Mouse (Mus musculus) stomach, embryonic 16.5 days (tissue): ENCODE data around the gene Psrc1. TPM values are rescaled to one million over a fixed set of nuclear protein-coding genes. Genes with fewer than 3 reads are reported as not detected.

Experiments
- ATAC-seq: fragments of 200-750 bp; cut with Nextera tagmentation; 2 replicates; pipeline ENCODE4 v1.8.0; 2017; ENCODE audit warnings: moderate number of reproducible peaks, moderate TSS enrichment; ENCODE audit not compliant: insufficient read depth, low FRiP score
- H3K27ac ChIP-seq: fragments of 300-500 bp; sonication (generic); 2 replicates; pipeline ENCODE4 v1.5.1; 2014; ENCODE audit warnings: low read length
- H3K27me3 ChIP-seq: fragments of 300-500 bp; sonication (generic); 2 replicates; pipeline ENCODE4 v1.6.1; 2014; ENCODE audit warnings: low read length, control low read depth, mixed read lengths; ENCODE audit not compliant: control insufficient read depth, insufficient read depth
- H3K36me3 ChIP-seq: fragments of 300-500 bp; sonication (generic); 2 replicates; pipeline ENCODE4 v1.6.1; 2014; ENCODE audit warnings: low read length; ENCODE audit not compliant: control insufficient read depth, insufficient read depth
- H3K4me1 ChIP-seq: fragments of 300-500 bp; sonication (generic); 2 replicates; pipeline ENCODE4 v1.6.1; 2014; ENCODE audit warnings: low read length, control low read depth, mixed read lengths; ENCODE audit not compliant: control insufficient read depth, insufficient read depth
- H3K4me2 ChIP-seq: fragments of 300-500 bp; sonication (generic); 2 replicates; pipeline ENCODE4 v1.6.1; 2014; ENCODE audit warnings: low read depth, low read length, mixed read lengths
- H3K4me3 ChIP-seq: fragments of 300-500 bp; sonication (generic); replicated peaks from 2 replicates; pipeline ENCODE4 v1.5.1; 2014; ENCODE audit warnings: mild to moderate bottlenecking, low read length
- H3K9ac ChIP-seq: fragments of 300-500 bp; sonication (generic); 2 replicates; pipeline ENCODE4 v1.6.1; 2014; ENCODE audit warnings: low read length
- H3K9me3 ChIP-seq: fragments of 300-500 bp; sonication (generic); replicated peaks from 2 replicates; pipeline ENCODE4 v1.6.1; 2016; ENCODE audit warnings: low read length, control low read depth; ENCODE audit not compliant: control insufficient read depth
- WGBS: fragments of 180-500 bp; shearing (Covaris S2); extraction: QIAGEN DNeasy Blood & Tissue Kit; methylation state at CpG from one replicate; pipeline ENCODE4 v1.1.7; 2014; 5-methylcytosine and 5-hydroxymethylcytosine counted together
- polyA plus RNA-seq: library from polyadenylated mRNA; unstranded; fragments of >200 nt; fragmentation: Nextera tagmentation; extraction: Ambion mirVana; gene quantifications from 2 replicates; pipeline ENCODE4 v1.2.1, GENCODE M21; 2015

The Psrc1 gene
- polyA plus RNA-seq, 1 experiment from 2014 or later, result 36.7 TPM

GRCm38 (mm10) chr3:108360894-108361293 is 22.7 kb upstream of the Psrc1 start:
- 15% methylated on average over 7 of the region's 7 CpGs for WGBS
- ATAC-seq, result no peak
- no peak overlapping the region for H3K4me3 ChIP-seq

GRCm38 (mm10) chr3:108363626-108364025 is 20.0 kb upstream of the Psrc1 start:
- H3K27ac ChIP-seq, result no peak overlapping the region
- no peaks in the 10 kb centered on the region for H3K27me3 ChIP-seq
- H3K9ac ChIP-seq, result no peak overlapping the region
- H3K4me1 ChIP-seq, result peaks cover 4% of the 10 kb centered on the region; the same call in 1 of the 2 replicates
- ATAC-seq, result no peak
- no peak overlapping the region for H3K4me3 ChIP-seq
- no peak overlapping the region for H3K4me2 ChIP-seq
- WGBS, result 63% methylated on average over 3 of the region's 3 CpGs
- no peaks in the 10 kb centered on the region for H3K36me3 ChIP-seq
- H3K9me3 ChIP-seq, result no peaks in the 10 kb centered on the region

More at GRCm38 (mm10) chr3:108360894-108361293, 22.7 kb upstream of the Psrc1 start:
- Histone ChIP-seq H3K4me1 (peaks cover 4% of the 10 kb centered on the region; the same call in 1 of the 2 replicates), H3K36me3 (no peaks in the 10 kb centered on the region), H3K4me2 (no peak overlapping the region), H3K27ac (no peak overlapping the region), H3K27me3 (no peaks in the 10 kb centered on the region), H3K9me3 (no peaks in the 10 kb centered on the region), H3K9ac (peak overlapping the region; percentile 43)

- ATAC-seq, result no peak
- Histone ChIP-seq H3K9me3 (no peaks in the 10 kb centered on the region), H3K4me3 (no peak within 1 kb of the TSS), H3K9ac (no peak within 1 kb of the TSS), H3K27ac (no peak within 1 kb of the TSS), H3K36me3 (no peaks in the 10 kb centered on the region), H3K27me3 (no peaks in the 10 kb centered on the region), H3K4me2 (no peak within 1 kb of the TSS), H3K4me1 (peaks cover 4% of the 10 kb centered on the region; the same call in 1 of the 2 replicates)
- 64% methylated on average over 9 of the region's 9 CpGs for WGBS
These were observed 19.2 kb upstream of the Psrc1 start, which contains the start of gene Mybphl for GRCm38 (mm10) chr3:108364270-108364995. Gene Mybphl, plus strand, starts transcription at chr3:108364911.

- 61% methylated on average over 9 of the region's 9 CpGs for WGBS
- H3K4me1 ChIP-seq, result peaks cover 2% of the 10 kb centered on the region; the same call in 1 of the 2 replicates
- no peak for ATAC-seq
- no peak overlapping the region for H3K4me2 ChIP-seq
- no peaks in the 10 kb centered on the region for H3K27me3 ChIP-seq
- H3K36me3 ChIP-seq, result no peaks in the 10 kb centered on the region
- H3K27ac ChIP-seq, result no peak overlapping the region
- H3K4me3 ChIP-seq, result no peak overlapping the region
- H3K9me3 ChIP-seq, result no peaks in the 10 kb centered on the region
- H3K9ac ChIP-seq, result no peak overlapping the region
These were observed 16.5 kb upstream of the Psrc1 start for GRCm38 (mm10) chr3:108367173-108367572.

- WGBS, result 66% methylated on average over 3 of the region's 3 CpGs
- no peak for ATAC-seq
- H3K36me3 ChIP-seq, result no peaks in the 10 kb centered on the region
These were observed 15.8 kb upstream of the Psrc1 start for GRCm38 (mm10) chr3:108367828-108368227.

GRCm38 (mm10) chr3:108368721-108369120 is 14.9 kb upstream of the Psrc1 start:
- peaks cover 6% of the 10 kb centered on the region; the same call in 1 of the 2 replicates for H3K4me1 ChIP-seq
- H3K36me3 ChIP-seq, result no peaks in the 10 kb centered on the region
- no peak overlapping the region for H3K27ac ChIP-seq
- no peaks in the 10 kb centered on the region for H3K27me3 ChIP-seq
- no peak overlapping the region for H3K9ac ChIP-seq
- WGBS, result 73% methylated on average over 5 of the region's 5 CpGs
- no peak overlapping the region for H3K4me2 ChIP-seq
- H3K4me3 ChIP-seq, result no peak overlapping the region
- no peaks in the 10 kb centered on the region for H3K9me3 ChIP-seq
- ATAC-seq, result no peak

More at GRCm38 (mm10) chr3:108367828-108368227, 15.8 kb upstream of the Psrc1 start:
- Histone ChIP-seq H3K4me1 (peaks cover 6% of the 10 kb centered on the region; the same call in 1 of the 2 replicates), H3K4me3 (no peak overlapping the region), H3K9ac (no peak overlapping the region), H3K4me2 (no peak overlapping the region), H3K27ac (no peak overlapping the region), H3K9me3 (no peaks in the 10 kb centered on the region), H3K27me3 (no peaks in the 10 kb centered on the region)

- Histone ChIP-seq H3K4me3 (no peak overlapping the region), H3K27ac (0 out of 2 replicates have a peak overlapping the region, but pooled peaks have one; percentile 21), H3K9ac (no peak overlapping the region), H3K4me2 (no peak overlapping the region), H3K36me3 (no peaks in the 10 kb centered on the region), H3K9me3 (no peaks in the 10 kb centered on the region), H3K4me1 (peaks cover 6% of the 10 kb centered on the region; the same call in 1 of the 2 replicates), H3K27me3 (no peaks in the 10 kb centered on the region)
- WGBS, result 40% methylated on average over 3 of the region's 3 CpGs
- ATAC-seq, result peak; percentile 41; the same call in 1 of the 2 replicates
These were observed 11.4 kb upstream of the Psrc1 start for GRCm38 (mm10) chr3:108372274-108372673.

GRCm38 (mm10) chr3:108372691-108373090 is 10.9 kb upstream of the Psrc1 start:
- H3K4me3 ChIP-seq, result no peak overlapping the region
- H3K27me3 ChIP-seq, result no peaks in the 10 kb centered on the region
- no peaks in the 10 kb centered on the region for H3K36me3 ChIP-seq
- no peaks in the 10 kb centered on the region for H3K9me3 ChIP-seq
- 0 out of 2 replicates have a peak overlapping the region, but pooled peaks have one; percentile 21 for H3K27ac ChIP-seq
- H3K9ac ChIP-seq, result no peak overlapping the region
- 41% methylated on average over 3 of the region's 3 CpGs for WGBS
- H3K4me2 ChIP-seq, result no peak overlapping the region
- peaks cover 6% of the 10 kb centered on the region; the same call in 1 of the 2 replicates for H3K4me1 ChIP-seq
- peak; percentile 46 for ATAC-seq

- ATAC-seq, result no peak
- Histone ChIP-seq H3K27ac (no peak overlapping the region), H3K4me1 (peaks cover 10% of the 10 kb centered on the region), H3K9ac (no peak overlapping the region), H3K9me3 (no peaks in the 10 kb centered on the region), H3K4me2 (no peak overlapping the region), H3K36me3 (no peaks in the 10 kb centered on the region), H3K4me3 (no peak overlapping the region), H3K27me3 (no peaks in the 10 kb centered on the region)
- 76% methylated on average over 7 of the region's 7 CpGs for WGBS
These were observed 4.6 kb upstream of the Psrc1 start for GRCm38 (mm10) chr3:108378875-108379663.
